Mouse (Mus musculus) kidney, embryonic 15.5 days (tissue): ENCODE measurements around the gene Tesk1. TPM values are rescaled to one million over a fixed set of nuclear protein-coding genes. Genes with fewer than 3 reads are reported as not detected.

Experiments used
- ATAC-seq: fragments of 200-750 bp; cut with Nextera tagmentation; replicated peaks from 2 replicates; pipeline ENCODE4 v1.8.0; 2017; ENCODE audit warnings: moderate TSS enrichment; ENCODE audit not compliant: low FRiP score
- H3K27ac ChIP-seq: fragments of 300-500 bp; sonication (generic); 2 replicates; pipeline ENCODE4 v1.5.1; 2015; ENCODE audit warnings: mild to moderate bottlenecking, inconsistent platforms
- H3K27me3 ChIP-seq: fragments of 300-500 bp; sonication (generic); 2 replicates; pipeline ENCODE4 v1.6.1; 2015; ENCODE audit warnings: inconsistent platforms
- H3K36me3 ChIP-seq: fragments of 300-500 bp; sonication (generic); 2 replicates; pipeline ENCODE4 v1.6.1; 2015; ENCODE audit warnings: inconsistent platforms
- H3K4me1 ChIP-seq: fragments of 300-500 bp; sonication (generic); 2 replicates; pipeline ENCODE4 v1.6.1; 2015; ENCODE audit warnings: inconsistent platforms
- H3K4me2 ChIP-seq: fragments of 300-500 bp; sonication (generic); 2 replicates; pipeline ENCODE4 v1.6.1; 2015; ENCODE audit warnings: moderate library complexity, mild to moderate bottlenecking, inconsistent platforms
- H3K4me3 ChIP-seq: fragments of 300-500 bp; sonication (generic); replicated peaks from 2 replicates; pipeline ENCODE4 v1.5.1; 2015; ENCODE audit warnings: mild to moderate bottlenecking, inconsistent platforms
- H3K9ac ChIP-seq: fragments of 300-500 bp; sonication (generic); 2 replicates; pipeline ENCODE4 v1.6.1; 2015; ENCODE audit warnings: mild to moderate bottlenecking, inconsistent platforms
- H3K9me3 ChIP-seq: fragments of 300-500 bp; sonication (generic); replicated peaks from 2 replicates; pipeline ENCODE4 v1.6.1; 2016; ENCODE audit warnings: inconsistent platforms
- WGBS: fragments of 180-500 bp; shearing (Covaris S2); methylation state at CpG from one replicate; pipeline ENCODE4 v1.1.7; 2015; ENCODE audit warnings: mixed read lengths; 5-methylcytosine and 5-hydroxymethylcytosine counted together
- polyA plus RNA-seq: library from polyadenylated mRNA; unstranded; fragments of >200 nt; fragmentation: Nextera tagmentation; extraction: Ambion mirVana; gene quantifications from 2 replicates; pipeline ENCODE4 v1.2.1, GENCODE M21; 2015

Tesk1 gene
- polyA plus RNA-seq, 1 experiment from 2014 or later, result 7.4 TPM

- H3K4me3 ChIP-seq, result peak overlapping the region; percentile 54
- peak overlapping the region; percentile 63 for H3K9ac ChIP-seq
- no peaks in the 10 kb centered on the region for H3K36me3 ChIP-seq
- peaks cover 42% of the 10 kb centered on the region for H3K4me1 ChIP-seq
- no peaks in the 10 kb centered on the region for H3K27me3 ChIP-seq
- H3K9me3 ChIP-seq, result no peaks in the 10 kb centered on the region
- WGBS, result 2% methylated on average over 28 of the region's 28 CpGs
- H3K4me2 ChIP-seq, result peak overlapping the region; percentile 80
- H3K27ac ChIP-seq, result peak overlapping the region; percentile 92
- ATAC-seq, result peak; percentile 96
Observed at GRCm38 (mm10) chr4:43406162-43406971, 35.4 kb upstream of the Tesk1 start.

GRCm38 (mm10) chr4:43407071-43407920, 34.4 kb upstream of the Tesk1 start:
- Histone ChIP-seq H3K9me3 (no peaks in the 10 kb centered on the region), H3K36me3 (no peaks in the 10 kb centered on the region), H3K4me2 (peak overlapping the region; percentile 80), H3K27ac (peak overlapping the region; percentile 92), H3K9ac (peak overlapping the region; percentile 63), H3K4me1 (peaks cover 33% of the 10 kb centered on the region), H3K4me3 (peak overlapping the region; percentile 54), H3K27me3 (no peaks in the 10 kb centered on the region)
- ATAC-seq, result no peak
- 62% methylated on average over 12 of the region's 12 CpGs for WGBS

GRCm38 (mm10) chr4:43414761-43415160, 27.0 kb upstream of the Tesk1 start:
- Histone ChIP-seq H3K27me3 (no peaks in the 10 kb centered on the region), H3K27ac (no peak overlapping the region), H3K9ac (no peak overlapping the region), H3K4me2 (no peak overlapping the region), H3K36me3 (peaks cover 33% of the 10 kb centered on the region), H3K4me1 (peaks cover 33% of the 10 kb centered on the region), H3K9me3 (no peaks in the 10 kb centered on the region), H3K4me3 (no peak overlapping the region)
- WGBS, result 86% methylated on average over 14 of the region's 14 CpGs
- ATAC-seq, result no peak

GRCm38 (mm10) chr4:43415221-43416070, 26.3 kb upstream of the Tesk1 start:
- H3K27me3 ChIP-seq, result no peaks in the 10 kb centered on the region
- 91% methylated on average over 29 of the region's 29 CpGs for WGBS
- H3K36me3 ChIP-seq, result peaks cover 33% of the 10 kb centered on the region
- no peak overlapping the region for H3K9ac ChIP-seq
- H3K4me1 ChIP-seq, result peaks cover 38% of the 10 kb centered on the region
- no peak for ATAC-seq
- no peaks in the 10 kb centered on the region for H3K9me3 ChIP-seq
- H3K4me3 ChIP-seq, result no peak overlapping the region
- no peak overlapping the region for H3K4me2 ChIP-seq
- no peak overlapping the region for H3K27ac ChIP-seq

GRCm38 (mm10) chr4:43416071-43416490, 25.7 kb upstream of the Tesk1 start:
- Histone ChIP-seq H3K4me1 (peaks cover 38% of the 10 kb centered on the region), H3K27ac (no peak overlapping the region), H3K36me3 (peaks cover 34% of the 10 kb centered on the region), H3K27me3 (no peaks in the 10 kb centered on the region), H3K4me2 (no peak overlapping the region), H3K9me3 (no peaks in the 10 kb centered on the region), H3K4me3 (no peak overlapping the region), H3K9ac (no peak overlapping the region)
- no peak for ATAC-seq
- WGBS, result 97% methylated on average over 22 of the region's 22 CpGs

- H3K4me1 ChIP-seq, result peaks cover 38% of the 10 kb centered on the region
- H3K4me3 ChIP-seq, result no peak overlapping the region
- no peaks in the 10 kb centered on the region for H3K9me3 ChIP-seq
- peaks cover 47% of the 10 kb centered on the region for H3K36me3 ChIP-seq
- no peak overlapping the region for H3K4me2 ChIP-seq
- H3K9ac ChIP-seq, result no peak overlapping the region
- peak; percentile 84 for ATAC-seq
- no peaks in the 10 kb centered on the region for H3K27me3 ChIP-seq
- H3K27ac ChIP-seq, result peak overlapping the region; percentile 82
- WGBS, result 44% methylated on average over 16 of the region's 16 CpGs
Observed at GRCm38 (mm10) chr4:43417269-43418062, 24.3 kb upstream of the Tesk1 start.

GRCm38 (mm10) chr4:43418450-43418849, 23.3 kb upstream of the Tesk1 start:
- Histone ChIP-seq H3K4me2 (no peak overlapping the region), H3K27ac (peak overlapping the region; percentile 82), H3K9me3 (no peaks in the 10 kb centered on the region), H3K27me3 (0 out of 2 replicates have a peak, but pooled peaks cover 4% of the 10 kb centered on the region), H3K36me3 (peaks cover 55% of the 10 kb centered on the region), H3K4me1 (peaks cover 35% of the 10 kb centered on the region), H3K9ac (no peak overlapping the region), H3K4me3 (no peak overlapping the region)
- 75% methylated on average over 4 of the region's 4 CpGs for WGBS
- no peak for ATAC-seq

- 49% methylated on average over 15 of the region's 15 CpGs for WGBS
- Histone ChIP-seq H3K27me3 (peaks cover 11% of the 10 kb centered on the region), H3K4me3 (no peak overlapping the region), H3K4me1 (peaks cover 34% of the 10 kb centered on the region), H3K36me3 (peaks cover 59% of the 10 kb centered on the region), H3K9ac (no peak overlapping the region), H3K4me2 (no peak overlapping the region), H3K27ac (peak overlapping the region; percentile 82), H3K9me3 (no peaks in the 10 kb centered on the region)
- no peak for ATAC-seq
Observed at GRCm38 (mm10) chr4:43418973-43419656, 22.6 kb upstream of the Tesk1 start.

- no peaks in the 10 kb centered on the region for H3K9me3 ChIP-seq
- H3K27ac ChIP-seq, result peak overlapping the region; percentile 82
- no peak for ATAC-seq
- H3K36me3 ChIP-seq, result peaks cover 61% of the 10 kb centered on the region
- no peak overlapping the region for H3K4me3 ChIP-seq
- H3K4me2 ChIP-seq, result no peak overlapping the region
- peaks cover 18% of the 10 kb centered on the region for H3K27me3 ChIP-seq
- H3K4me1 ChIP-seq, result peaks cover 34% of the 10 kb centered on the region
- H3K9ac ChIP-seq, result no peak overlapping the region
- WGBS, result 57% methylated on average over 9 of the region's 9 CpGs
Observed at GRCm38 (mm10) chr4:43419801-43420281, 21.9 kb upstream of the Tesk1 start.

- 4% methylated on average over 6 of the region's 6 CpGs for WGBS
- Histone ChIP-seq H3K27me3 (peaks cover 23% of the 10 kb centered on the region), H3K4me2 (no peak overlapping the region), H3K36me3 (peaks cover 61% of the 10 kb centered on the region), H3K9me3 (no peaks in the 10 kb centered on the region), H3K4me1 (peaks cover 37% of the 10 kb centered on the region), H3K27ac (peak overlapping the region; percentile 82), H3K4me3 (no peak overlapping the region), H3K9ac (no peak overlapping the region)
- no peak for ATAC-seq
Observed at GRCm38 (mm10) chr4:43420305-43420704, 21.4 kb upstream of the Tesk1 start.
